Mouse (Mus musculus) megakaryocyte-erythroid progenitor cell, adult 5-6 weeks (primary cell): ENCODE data around the gene Psmd13. TPM values are rescaled to one million over a fixed set of nuclear protein-coding genes. Genes with fewer than 3 reads are reported as not detected.

Experiments
- ATAC-seq: replicated peaks from 2 replicates; pipeline ENCODE4 v1.8.0; 2016; ENCODE audit warnings: mild to moderate bottlenecking, inconsistent platforms; ENCODE audit not compliant: severe bottlenecking, poor library complexity, low FRiP score, low TSS enrichment
- total RNA-seq, 2 experiments: library from RNA; stranded (forward) in 1 of 2; stranded (reverse) in 1 of 2; fragments of 200-1000, 215-1000 nt in 1 of 2; fragments of >200 nt in 1 of 2; fragmentation: Nextera tagmentation in 1 of 2; gene quantifications; 2 replicates each; pipeline ENCODE4 v1.2.3; 2014 to 2017

Gene Psmd13
- total RNA-seq, 2 experiments from 2014 or later: 86.3 to 203 TPM

- no peak for ATAC-seq
Observed at GRCm38 (mm10) chr7:140902036-140902875, 20.5 kb downstream of the Psmd13 start.

- ATAC-seq: peak; percentile 63
Observed at GRCm38 (mm10) chr7:140903212-140903611, 21.4 kb downstream of the Psmd13 start.

- peak; percentile 70 for ATAC-seq
Observed at GRCm38 (mm10) chr7:140905642-140906081, 23.9 kb downstream of the Psmd13 start.

- no peak for ATAC-seq
Observed at GRCm38 (mm10) chr7:140907131-140907530, 25.4 kb downstream of the Psmd13 start.

- no peak for ATAC-seq
Observed at GRCm38 (mm10) chr7:140907697-140908096, 25.9 kb downstream of the Psmd13 start.

- ATAC-seq: peak; percentile 2; the same call in 1 of the 2 replicates
Observed at GRCm38 (mm10) chr7:140908181-140908580, 26.4 kb downstream of the Psmd13 start.

GRCm38 (mm10) chr7:140908634-140909107, 26.9 kb downstream of the Psmd13 start:
- ATAC-seq: peak; percentile 64

GRCm38 (mm10) chr7:140912293-140912692, 30.5 kb downstream of the Psmd13 start:
- ATAC-seq: no peak

GRCm38 (mm10) chr7:140912846-140913482, 31.2 kb downstream of the Psmd13 start:
- no peak for ATAC-seq

- no peak for ATAC-seq
Observed at GRCm38 (mm10) chr7:140914031-140914690, 32.4 kb downstream of the Psmd13 start.

- no peak for ATAC-seq
Observed at GRCm38 (mm10) chr7:140919911-140920310, 38.1 kb downstream of the Psmd13 start.

GRCm38 (mm10) chr7:140920418-140921029, 38.8 kb downstream of the Psmd13 start, which contains the start of gene Nlrp6:
Nlrp6 (plus strand) TSS chr7:140920902.
- ATAC-seq: no peak

- ATAC-seq: peak; percentile 41; the same call in 1 of the 2 replicates
Observed at GRCm38 (mm10) chr7:140921225-140921975, 39.6 kb downstream of the Psmd13 start.

- peak; percentile 30 for ATAC-seq
Observed at GRCm38 (mm10) chr7:140922398-140923069, 40.8 kb downstream of the Psmd13 start.

GRCm38 (mm10) chr7:140923070-140923775, 41.5 kb downstream of the Psmd13 start:
- no peak for ATAC-seq

- ATAC-seq: no peak
Observed at GRCm38 (mm10) chr7:140927181-140927580, 45.4 kb downstream of the Psmd13 start.

GRCm38 (mm10) chr7:140938436-140938835, 56.7 kb downstream of the Psmd13 start:
- no peak; the same call in 1 of the 2 replicates for ATAC-seq

GRCm38 (mm10) chr7:140938896-140939295, 57.1 kb downstream of the Psmd13 start:
- no peak for ATAC-seq
